Mouse (Mus musculus) intestine, embryonic 16.5 days (tissue): ENCODE results near the gene Gngt2. TPM values are rescaled to one million over a fixed set of nuclear protein-coding genes. Genes with fewer than 3 reads are reported as not detected.
"Not testable (repeated sequence)": the region's sequence is repeated elsewhere in the genome, so short reads cannot be mapped to it uniquely, and the experiment has no call there.

ENCODE experiments used
- ATAC-seq: fragments of 200-750 bp; cut with Nextera tagmentation; 2 replicates; pipeline ENCODE4 v1.8.0; 2017; ENCODE audit warnings: moderate TSS enrichment, moderate library complexity
- H3K27ac ChIP-seq: fragments of 300-500 bp; sonication (generic); 2 replicates; pipeline ENCODE4 v1.5.1; 2014; ENCODE audit warnings: mild to moderate bottlenecking, low read length
- H3K27me3 ChIP-seq: fragments of 300-500 bp; sonication (generic); replicated peaks from 2 replicates; pipeline ENCODE4 v1.6.1; 2014; ENCODE audit warnings: low read length, control low read depth, mixed read lengths; ENCODE audit not compliant: control insufficient read depth, insufficient read depth
- H3K36me3 ChIP-seq: fragments of 300-500 bp; sonication (generic); 2 replicates; pipeline ENCODE4 v1.6.1; 2014; ENCODE audit warnings: low read length, control low read depth; ENCODE audit not compliant: control insufficient read depth, insufficient read depth
- H3K4me1 ChIP-seq: fragments of 300-500 bp; sonication (generic); 2 replicates; pipeline ENCODE4 v1.6.1; 2014; ENCODE audit warnings: low read length, control low read depth, mixed read lengths; ENCODE audit not compliant: control insufficient read depth, insufficient read depth
- H3K4me2 ChIP-seq: fragments of 300-500 bp; sonication (generic); 2 replicates; pipeline ENCODE4 v1.6.1; 2014; ENCODE audit warnings: low read depth, low read length, control low read depth
- H3K4me3 ChIP-seq: fragments of 300-500 bp; sonication (generic); 2 replicates; pipeline ENCODE4 v1.5.1; 2014; ENCODE audit warnings: mild to moderate bottlenecking, low read length
- H3K9ac ChIP-seq: fragments of 300-500 bp; sonication (generic); 2 replicates; pipeline ENCODE4 v1.6.1; 2014; ENCODE audit warnings: low read depth, low read length
- H3K9me3 ChIP-seq: fragments of 300-500 bp; sonication (generic); 2 replicates; pipeline ENCODE4 v1.6.1; 2016; ENCODE audit warnings: low read length, control low read depth; ENCODE audit not compliant: control insufficient read depth
- WGBS: fragments of 180-500 bp; shearing (Covaris S2); extraction: QIAGEN DNeasy Blood & Tissue Kit; methylation state at CpG from one replicate; pipeline ENCODE4 v1.1.7; 2014; 5-methylcytosine and 5-hydroxymethylcytosine counted together
- polyA plus RNA-seq: library from polyadenylated mRNA; unstranded; fragments of >200 nt; fragmentation: Nextera tagmentation; extraction: Ambion mirVana; gene quantifications from 2 replicates; pipeline ENCODE4 v1.2.1, GENCODE M21; 2015

Gngt2 gene
- polyA plus RNA-seq, 1 experiment from 2014 or later: 17.4 TPM

DNA sequence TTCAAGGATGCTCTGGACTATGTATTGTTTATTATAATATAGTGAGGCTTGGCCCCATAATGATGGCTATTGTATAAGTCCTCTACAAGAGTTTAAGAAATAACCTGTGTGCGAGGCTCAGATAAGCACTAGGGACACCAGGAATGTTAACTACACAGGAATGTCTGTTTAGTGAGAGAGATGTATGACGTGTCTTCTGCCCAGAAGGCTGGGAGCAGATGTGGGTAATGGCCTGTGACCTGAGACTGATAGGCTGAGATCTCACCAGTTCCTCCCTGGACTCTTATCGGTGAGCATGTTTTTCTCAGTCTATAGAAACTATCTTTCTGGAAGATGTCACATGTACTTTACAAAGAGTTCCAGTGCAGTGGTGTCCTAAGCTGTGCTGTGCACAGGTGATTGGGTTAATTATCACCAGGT lies 23.1 kb downstream of the Gngt2 start:
- H3K9ac ChIP-seq: peak overlapping the region; percentile 84
- ATAC-seq: no peak
- H3K4me2 ChIP-seq: peak overlapping the region; percentile 77
- no peaks in the 10 kb centered on the region for H3K36me3 ChIP-seq
- WGBS: 12% methylated on average over 3 of the region's 3 CpGs
- no peaks in the 10 kb centered on the region for H3K27me3 ChIP-seq
- H3K4me1 ChIP-seq: peaks cover 7% of the 10 kb centered on the region; the same call in 1 of the 2 replicates
- peak overlapping the region; percentile 89 for H3K4me3 ChIP-seq
- no peaks in the 10 kb centered on the region for H3K9me3 ChIP-seq
- peak overlapping the region; percentile 97 for H3K27ac ChIP-seq

DNA sequence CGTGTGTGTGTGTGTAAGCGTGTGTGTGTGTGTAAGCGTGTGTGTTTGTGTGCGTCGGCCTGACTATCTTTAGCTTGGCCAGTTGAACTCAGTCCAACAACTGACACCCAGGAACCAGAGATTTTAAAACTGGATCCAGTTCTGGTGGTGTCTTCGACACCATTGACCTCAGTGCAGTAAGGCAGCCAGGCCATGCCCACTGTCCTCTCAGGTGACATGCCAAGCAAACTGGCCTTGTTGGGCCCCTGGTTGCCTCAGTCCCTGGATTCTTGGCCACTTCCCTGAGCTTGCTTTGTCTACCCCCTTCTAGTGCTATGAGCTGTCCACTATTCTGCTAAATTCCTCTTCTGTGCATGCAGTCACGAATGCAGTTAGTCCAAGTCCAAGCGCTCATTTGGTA lies 24.4 kb downstream of the Gngt2 start:
- no peaks in the 10 kb centered on the region for H3K27me3 ChIP-seq
- no peak overlapping the region for H3K27ac ChIP-seq
- no peak overlapping the region for H3K4me3 ChIP-seq
- H3K9ac ChIP-seq: no peak overlapping the region
- H3K36me3 ChIP-seq: no peaks in the 10 kb centered on the region
- H3K4me2 ChIP-seq: no peak overlapping the region
- WGBS: 92% methylated on average over 8 of the region's 8 CpGs
- peaks cover 7% of the 10 kb centered on the region; the same call in 1 of the 2 replicates for H3K4me1 ChIP-seq
- ATAC-seq: no peak
- no peaks in the 10 kb centered on the region for H3K9me3 ChIP-seq

DNA sequence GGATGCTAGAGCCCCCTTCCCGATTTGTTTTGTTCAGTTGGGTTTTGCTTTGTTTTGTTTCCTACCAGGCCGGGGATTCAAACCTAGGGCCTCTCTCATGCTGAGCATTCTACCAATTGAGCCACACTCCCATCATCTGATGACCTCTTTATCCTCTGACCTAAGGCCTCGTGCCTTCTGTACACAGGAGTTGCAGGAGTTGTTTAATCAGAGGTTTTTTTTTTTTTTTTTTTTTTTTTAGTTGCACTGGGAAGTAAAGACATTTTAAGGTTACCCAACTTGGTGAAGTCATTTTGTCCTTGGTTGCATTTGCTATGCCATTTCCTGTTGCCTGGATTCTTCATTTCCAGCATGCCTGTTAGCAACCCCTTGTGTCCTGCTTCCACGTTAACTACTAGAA lies 32.4 kb downstream of the Gngt2 start:
- WGBS: 73% methylated on average over 4 of the region's 4 CpGs
- Histone ChIP-seq H3K4me3 (no peak overlapping the region), H3K4me1 (no peaks in the 10 kb centered on the region), H3K9ac (no peak overlapping the region), H3K27me3 (no peaks in the 10 kb centered on the region), H3K27ac (no peak overlapping the region), H3K36me3 (no peaks in the 10 kb centered on the region), H3K9me3 (no peaks in the 10 kb centered on the region), H3K4me2 (no peak overlapping the region)
- ATAC-seq: no peak

DNA sequence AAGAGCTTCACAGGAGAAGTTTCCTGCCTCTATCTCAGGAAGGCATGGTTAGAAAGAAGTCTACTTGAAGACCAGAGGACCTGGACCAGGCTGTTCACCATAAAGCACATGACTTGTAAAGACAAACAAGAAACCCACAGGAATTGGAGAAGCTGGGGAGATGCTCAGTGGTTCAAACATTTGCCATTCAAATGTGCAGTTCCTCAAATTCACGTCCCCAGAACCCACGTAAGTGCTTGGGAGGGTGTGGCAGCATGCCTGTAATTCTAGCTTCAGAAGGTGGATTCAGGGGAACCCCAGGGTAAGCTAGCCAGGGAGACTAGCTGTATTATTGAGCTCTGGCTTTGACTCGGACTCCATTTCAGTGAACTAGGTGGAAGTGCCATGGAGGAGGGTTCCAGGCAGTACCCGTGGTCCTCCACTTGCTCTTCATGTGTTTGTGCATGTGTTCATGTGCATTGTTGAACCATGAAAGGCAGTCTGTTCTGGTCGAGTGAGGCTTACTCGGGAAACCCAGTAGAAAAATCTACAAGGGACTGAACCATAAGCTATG lies 33.0 kb downstream of the Gngt2 start:
- no peak overlapping the region for H3K27ac ChIP-seq
- no peak for ATAC-seq
- WGBS: 67% methylated on average over 6 of the region's 6 CpGs
- H3K4me2 ChIP-seq: no peak overlapping the region
- no peaks in the 10 kb centered on the region for H3K27me3 ChIP-seq
- H3K4me1 ChIP-seq: no peaks in the 10 kb centered on the region
- no peaks in the 10 kb centered on the region for H3K9me3 ChIP-seq
- H3K9ac ChIP-seq: no peak overlapping the region
- no peak overlapping the region for H3K4me3 ChIP-seq
- H3K36me3 ChIP-seq: no peaks in the 10 kb centered on the region

DNA sequence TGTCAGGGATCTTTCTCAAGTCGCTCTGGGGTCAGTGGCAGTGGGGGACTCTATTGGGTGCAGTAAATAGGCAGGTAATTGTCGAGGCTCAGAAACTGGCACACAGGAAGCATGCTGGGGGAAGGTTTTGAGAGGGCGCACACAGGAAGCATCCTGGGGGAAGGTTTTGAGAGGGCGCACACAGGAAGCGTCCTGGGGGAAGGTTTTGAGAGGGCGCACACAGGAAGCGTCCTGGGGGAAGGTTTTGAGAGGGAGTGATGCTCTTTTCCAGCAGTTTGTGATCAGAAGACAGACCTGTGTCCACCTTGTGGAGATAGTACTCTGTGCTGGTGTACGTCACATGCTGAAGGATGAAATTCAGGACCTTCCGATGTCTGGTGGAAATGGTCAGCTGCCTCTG lies 38.8 kb downstream of the Gngt2 start:
- no peak for ATAC-seq
- Histone ChIP-seq H3K4me2 (no peak overlapping the region), H3K9me3 (no peaks in the 10 kb centered on the region), H3K4me1 (no peaks in the 10 kb centered on the region), H3K27ac (no peak overlapping the region), H3K4me3 (no peak overlapping the region), H3K27me3 (no peaks in the 10 kb centered on the region), H3K36me3 (no peaks in the 10 kb centered on the region), H3K9ac (no peak overlapping the region)
- 44% methylated on average over 9 of the region's 9 CpGs for WGBS

DNA sequence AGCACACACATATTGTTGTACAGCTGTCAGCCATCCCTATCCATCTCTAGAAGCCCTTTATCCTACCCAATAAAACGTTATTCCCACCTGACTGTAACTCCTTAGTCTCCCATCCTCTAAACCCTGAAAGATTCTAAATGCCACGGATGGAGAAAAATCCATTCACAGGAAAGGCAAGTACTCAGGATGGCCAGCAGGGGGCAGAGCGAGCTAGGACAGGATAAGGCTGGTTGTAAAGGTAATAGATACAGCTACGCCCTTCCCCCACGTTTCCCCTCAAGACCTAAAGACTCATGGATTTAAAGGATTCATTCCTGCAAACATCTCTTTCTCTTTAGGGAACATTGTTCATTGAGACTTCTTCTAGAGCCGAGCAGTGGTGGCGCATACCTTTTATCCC lies 39.3 kb downstream of the Gngt2 start:
- WGBS: 20% methylated on average over 7 of the region's 7 CpGs
- H3K4me3 ChIP-seq: no peak overlapping the region
- H3K27me3 ChIP-seq: no peaks in the 10 kb centered on the region
- H3K9ac ChIP-seq: no peak overlapping the region
- H3K9me3 ChIP-seq: no peaks in the 10 kb centered on the region
- H3K36me3 ChIP-seq: no peaks in the 10 kb centered on the region
- H3K4me1 ChIP-seq: no peaks in the 10 kb centered on the region
- H3K27ac ChIP-seq: no peak overlapping the region
- no peak overlapping the region for H3K4me2 ChIP-seq
- ATAC-seq: no peak

DNA sequence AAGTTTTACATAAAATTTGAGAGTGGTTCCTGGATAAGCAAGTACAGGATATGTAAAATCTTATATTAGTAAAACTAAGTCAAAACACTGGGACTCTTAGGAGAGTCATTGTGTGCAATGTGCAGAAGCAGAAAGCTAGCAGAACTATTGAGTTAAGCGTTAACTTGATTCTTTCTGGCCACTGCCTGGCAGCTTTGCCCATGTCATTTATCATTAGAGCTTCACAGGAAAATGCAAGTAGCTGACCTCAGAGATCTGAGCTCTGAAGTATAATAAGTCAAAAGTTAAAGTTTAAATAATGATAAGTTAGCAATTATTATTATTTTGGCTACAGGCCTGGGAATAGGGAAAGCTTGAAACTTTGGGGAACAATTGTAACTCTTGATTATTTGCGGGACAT lies 42.8 kb downstream of the Gngt2 start:
- WGBS: 60% methylated on average over 2 of the region's 2 CpGs
- not testable (repeated sequence) for H3K27me3 ChIP-seq

DNA sequence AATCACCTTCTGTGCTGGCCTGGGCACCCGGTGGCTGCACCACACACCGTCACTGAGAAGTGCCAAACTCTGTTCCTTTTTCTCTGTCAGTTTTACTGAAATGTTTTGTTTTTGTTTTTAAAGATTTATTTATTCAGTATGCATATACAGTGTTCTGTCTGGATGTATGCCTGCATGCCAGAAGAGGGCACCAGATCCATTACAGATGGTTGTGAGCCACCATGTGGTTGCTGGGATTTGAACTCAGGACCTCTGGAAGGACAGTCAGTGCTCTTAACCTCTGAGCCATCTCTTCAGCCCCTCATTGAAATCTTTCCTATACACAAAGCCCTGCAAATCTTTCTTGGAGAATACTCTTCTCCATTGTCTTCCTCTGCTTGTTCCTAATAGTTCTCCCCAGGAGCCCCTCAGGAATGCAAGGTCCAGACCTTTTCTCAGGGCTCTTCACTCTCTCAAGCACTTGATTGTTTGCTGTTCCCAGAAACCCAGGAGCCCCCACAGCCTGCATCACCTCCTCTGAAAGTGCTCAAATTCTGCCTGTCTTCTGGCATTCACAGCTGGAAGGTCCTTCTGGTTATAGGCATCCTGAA lies 53.5 kb downstream of the Gngt2 start:
- 72% methylated on average over 2 of the region's 2 CpGs for WGBS
- peaks cover 8% of the 10 kb centered on the region; the same call in 1 of the 2 replicates for H3K9me3 ChIP-seq
- H3K27ac ChIP-seq: no peak overlapping the region
- ATAC-seq: no peak
- no peak overlapping the region for H3K4me3 ChIP-seq
- H3K9ac ChIP-seq: no peak overlapping the region
- no peaks in the 10 kb centered on the region for H3K4me1 ChIP-seq
- peaks cover 6% of the 10 kb centered on the region for H3K36me3 ChIP-seq
- H3K4me2 ChIP-seq: no peak overlapping the region
- no peaks in the 10 kb centered on the region for H3K27me3 ChIP-seq

More for the DNA sequence above, 42.8 kb downstream of the Gngt2 start:
- H3K9ac ChIP-seq, H3K4me1 ChIP-seq, H3K36me3 ChIP-seq, H3K4me3 ChIP-seq, H3K9me3 ChIP-seq, H3K4me2 ChIP-seq, ATAC-seq, H3K27ac ChIP-seq: not testable (repeated sequence)
